Mouse (Mus musculus) left cerebral cortex, postnatal 4 days (tissue): Measurements from ENCODE around the gene Parm1. TPM values are rescaled to one million over a fixed set of nuclear protein-coding genes. Genes with fewer than 3 reads are reported as not detected.

ENCODE experiments used
- DNase-seq: peaks from one replicate; pipeline ENCODE4 v3.0.0-alpha.2; 2022
- intact Hi-C: fragments of 180-260 bp; cut with DNase I; formaldehyde crosslinking; loops from one replicate; pipeline ENCODE4 v1.15.1; 2025
- total RNA-seq, 2 experiments: library from RNA; stranded (reverse); gene quantifications; 2 replicates each; pipeline ENCODE4 v1.2.3; 2021

The Parm1 gene
- total RNA-seq = 10 to 100 TPM; 10.6 to 14.9 TPM

GRCm38 (mm10) chr5:91517480-91518301 is at the start of gene Parm1:
Parm1 (plus strand) TSS chr5:91517615.
- intact Hi-C loops = loop anchor here (5.0 to 10.0 kb wide), 2 partner anchors 337 to 430 kb away; no protein-coding TSS in a partner anchor
- peak; percentile 82 for DNase-seq

- DNase-seq = no peak
- intact Hi-C loops = loop anchor here (5.0 kb wide), 1 partner anchor 387 kb away; no protein-coding TSS in a partner anchor
These were observed 42.2 kb upstream of the Parm1 start for GRCm38 (mm10) chr5:91475241-91475640.

GRCm38 (mm10) chr5:91476863-91477262 is 40.6 kb upstream of the Parm1 start:
- intact Hi-C loops = loop anchor here (5.0 kb wide), 1 partner anchor 385 kb away; no protein-coding TSS in a partner anchor
- no peak for DNase-seq

- intact Hi-C loops = loop anchor here (5.0 kb wide), 1 partner anchor 384 kb away; no protein-coding TSS in a partner anchor
- no peak for DNase-seq
These were observed 38.7 kb upstream of the Parm1 start for GRCm38 (mm10) chr5:91478673-91479072.

- no peak for DNase-seq
- intact Hi-C loops = no loop called here
These were observed 37.3 kb upstream of the Parm1 start for GRCm38 (mm10) chr5:91480129-91480528.

- intact Hi-C loops = no loop called here
- DNase-seq = no peak
These were observed 33.1 kb upstream of the Parm1 start for GRCm38 (mm10) chr5:91484324-91484723.

- DNase-seq = no peak
- intact Hi-C loops = no loop called here
These were observed 23.0 kb upstream of the Parm1 start for GRCm38 (mm10) chr5:91494456-91494855.

- intact Hi-C loops = no loop called here
- no peak for DNase-seq
These were observed 16.1 kb upstream of the Parm1 start for GRCm38 (mm10) chr5:91501361-91501760.

- DNase-seq = no peak
- intact Hi-C loops = no loop called here
These were observed 15.0 kb upstream of the Parm1 start for GRCm38 (mm10) chr5:91502366-91502765.

GRCm38 (mm10) chr5:91504320-91504922 is 13.0 kb upstream of the Parm1 start:
- intact Hi-C loops = no loop called here
- DNase-seq = no peak

- DNase-seq = no peak
- intact Hi-C loops = loop anchor here (5.0 to 10.0 kb wide), 2 partner anchors 338 to 430 kb away; no protein-coding TSS in a partner anchor
These were observed 338 bp upstream of the Parm1 start for GRCm38 (mm10) chr5:91517077-91517476.

- intact Hi-C loops = loop anchor here (5.0 to 10.0 kb wide), 2 partner anchors 336 to 429 kb away; no protein-coding TSS in a partner anchor
- DNase-seq = no peak
These were observed 931 bp downstream of the Parm1 start for GRCm38 (mm10) chr5:91518302-91518790.

- no peak for DNase-seq
- intact Hi-C loops = loop anchor here (5.0 to 10.0 kb wide), 2 partner anchors 336 to 428 kb away; no protein-coding TSS in a partner anchor
These were observed 1.5 kb downstream of the Parm1 start for GRCm38 (mm10) chr5:91518946-91519345.

GRCm38 (mm10) chr5:91519521-91519920 is 2.1 kb downstream of the Parm1 start:
- intact Hi-C loops = loop anchor here (5.0 to 10.0 kb wide), 2 partner anchors 335 to 428 kb away; no protein-coding TSS in a partner anchor
- DNase-seq = peak; percentile 18

- DNase-seq = no peak
- intact Hi-C loops = no loop called here
These were observed 15.5 kb downstream of the Parm1 start for GRCm38 (mm10) chr5:91532748-91533496.

- intact Hi-C loops = no loop called here
- DNase-seq = peak; percentile 72
These were observed 41.7 kb downstream of the Parm1 start for GRCm38 (mm10) chr5:91559071-91559610.

- intact Hi-C loops = no loop called here
- DNase-seq = peak; percentile 9
These were observed 42.3 kb downstream of the Parm1 start for GRCm38 (mm10) chr5:91559711-91560110.

GRCm38 (mm10) chr5:91561394-91561793 is 44.0 kb downstream of the Parm1 start:
- intact Hi-C loops = no loop called here
- no peak for DNase-seq

GRCm38 (mm10) chr5:91562486-91562885 is 45.1 kb downstream of the Parm1 start:
- DNase-seq = no peak
- intact Hi-C loops = no loop called here

GRCm38 (mm10) chr5:91564054-91564453 is 46.6 kb downstream of the Parm1 start:
- DNase-seq = peak; percentile 13
- intact Hi-C loops = no loop called here
